Mouse (Mus musculus) Patski (cell line): ENCODE measurements around the gene Pde1a. TPM values are rescaled to one million over a fixed set of nuclear protein-coding genes. Genes with fewer than 3 reads are reported as not detected.
A peak's percentile ranks its signal among the peaks of the same experiment; 100 is the strongest.

Source experiments
- ATAC-seq: fragments of 100-300 bp; one replicate; pipeline ENCODE4 v1.8.0; 2021
- CTCF ChIA-PET: fragments of 350-600 bp; sonication (Branson Sonifier 250); formaldehyde crosslinking; loops from one replicate; lab custom pipeline; 2022; ENCODE audit warnings: inconsistent platforms; lab: Charles Lee
- POLR2A ChIA-PET: fragments of 350-600 bp; sonication (Branson Sonifier 250); formaldehyde crosslinking; loops from one replicate; lab custom pipeline; 2022; ENCODE audit warnings: antibody characterized with exemption, inconsistent platforms; lab: Charles Lee
- DNase-seq: peaks from one replicate; pipeline ENCODE4 v3.0.0-alpha.2; 2011; ENCODE audit warnings: low read depth, low spot score
- H3K27me3 ChIP-seq: fragments of 371-371 bp; one replicate; pipeline ENCODE4 v1.5.1; 2021
- CTCF ChIP-seq: fragments of 100-300 bp; IDR thresholded peaks from one replicate; pipeline ENCODE4 v1.5.1; 2021
- in situ Hi-C: fragments of 300-500 bp; cut with MboI; formaldehyde crosslinking; loops from 3 replicates; pipeline ENCODE4 v1.11.1; 2018; ENCODE audit warnings: low pct_unique_long_range_greater_than_20kb, mixed read lengths
- polyA plus RNA-seq: library from polyadenylated mRNA; unstranded; gene quantifications from one replicate; pipeline ENCODE4 v1.2.3, GENCODE M21; 2021

Gene Pde1a
- polyA plus RNA-seq = 16.8 TPM

- no peak for TF ChIP-seq CTCF
- peak; percentile 61 for ATAC-seq
- no peaks in the 10 kb centered on the region for H3K27me3 ChIP-seq
- DNase-seq = no peak
- ChIA-PET POLR2A (no interaction called here), CTCF (interaction anchor here (0.7 to 2.1 kb wide), 4 partner anchors 10 to 264 kb away, joined by 3 to 6 read pairs (median 4); no protein-coding TSS in a partner anchor)
- in situ Hi-C loops = no loop called here
These were observed at the start of gene Pde1a for GRCm38 (mm10) chr2:80128861-80129698. Gene Pde1a (minus strand): TSS chr2:80129458.

GRCm38 (mm10) chr2:80178608-80179280 is 49.5 kb upstream of the Pde1a start:
- TF ChIP-seq CTCF = no peak
- ChIA-PET POLR2A (no interaction called here), CTCF (no interaction called here)
- DNase-seq (no peak), ATAC-seq (no peak)
- in situ Hi-C loops = no loop called here
- H3K27me3 ChIP-seq = no peaks in the 10 kb centered on the region

GRCm38 (mm10) chr2:80178154-80178553 is 48.9 kb upstream of the Pde1a start:
- ATAC-seq (no peak), DNase-seq (no peak)
- in situ Hi-C loops = no loop called here
- ChIA-PET POLR2A (no interaction called here), CTCF (interaction anchor here (1.3 kb wide), 1 partner anchor 27 kb away, joined by 4 read pairs; no protein-coding TSS in a partner anchor)
- TF ChIP-seq CTCF = no peak
- H3K27me3 ChIP-seq = no peaks in the 10 kb centered on the region

- ChIA-PET CTCF (interaction anchor here (1.2 to 1.6 kb wide), 2 partner anchors 14 to 49 kb away, joined by 3 to 6 read pairs; no protein-coding TSS in a partner anchor), POLR2A (no interaction called here)
- no peak for TF ChIP-seq CTCF
- in situ Hi-C loops = no loop called here
- no peak for DNase-seq
- H3K27me3 ChIP-seq = no peaks in the 10 kb centered on the region
- ATAC-seq = no peak
These were observed 38.8 kb upstream of the Pde1a start for GRCm38 (mm10) chr2:80168103-80168502.

- TF ChIP-seq CTCF = no peak
- ATAC-seq = no peak
These were observed 29.5 kb upstream of the Pde1a start for GRCm38 (mm10) chr2:80158784-80159183.

GRCm38 (mm10) chr2:80158196-80158595 is 28.9 kb upstream of the Pde1a start:
- POLR2A ChIA-PET = no interaction called here
- no peak for DNase-seq
- CTCF ChIA-PET = no interaction called here
- ATAC-seq = no peak
- TF ChIP-seq CTCF = no peak
- in situ Hi-C loops = no loop called here
- H3K27me3 ChIP-seq = no peaks in the 10 kb centered on the region

More at GRCm38 (mm10) chr2:80158784-80159183, 29.5 kb upstream of the Pde1a start:
- H3K27me3 ChIP-seq = no peaks in the 10 kb centered on the region
- POLR2A ChIA-PET = no interaction called here
- CTCF ChIA-PET = interaction anchor here (1.0 kb wide), 1 partner anchor 15 kb away, joined by 3 read pairs; no protein-coding TSS in a partner anchor
- DNase-seq = no peak
- in situ Hi-C loops = no loop called here

GRCm38 (mm10) chr2:80150019-80150418 is 20.8 kb upstream of the Pde1a start:
- no peaks in the 10 kb centered on the region for H3K27me3 ChIP-seq
- POLR2A ChIA-PET = no interaction called here
- no peak for TF ChIP-seq CTCF
- CTCF ChIA-PET = no interaction called here
- no peak for ATAC-seq
- in situ Hi-C loops = no loop called here
- DNase-seq = no peak

GRCm38 (mm10) chr2:80149332-80149731 is 20.1 kb upstream of the Pde1a start:
- CTCF ChIA-PET = no interaction called here
- POLR2A ChIA-PET = no interaction called here
- no peak for TF ChIP-seq CTCF
- in situ Hi-C loops = no loop called here
- DNase-seq (no peak), ATAC-seq (no peak)
- no peaks in the 10 kb centered on the region for H3K27me3 ChIP-seq

GRCm38 (mm10) chr2:80135076-80135475 is 5.8 kb upstream of the Pde1a start:
- DNase-seq (no peak), ATAC-seq (no peak)
- ChIA-PET POLR2A (interaction anchor here (0.7 kb wide), 1 partner anchor 132 kb away, joined by 4 read pairs; no protein-coding TSS in a partner anchor), CTCF (no interaction called here)
- in situ Hi-C loops = no loop called here
- no peak for TF ChIP-seq CTCF
- no peaks in the 10 kb centered on the region for H3K27me3 ChIP-seq

- ATAC-seq (no peak), DNase-seq (no peak)
- in situ Hi-C loops = no loop called here
- ChIA-PET CTCF (no interaction called here), POLR2A (no interaction called here)
- TF ChIP-seq CTCF = no peak
- no peaks in the 10 kb centered on the region for H3K27me3 ChIP-seq
These were observed 3.4 kb upstream of the Pde1a start for GRCm38 (mm10) chr2:80132677-80133076.
